Mouse (Mus musculus) limb, embryonic 11.5 days (tissue): ENCODE results near the gene Shisa3. TPM values are rescaled to one million over a fixed set of nuclear protein-coding genes. Genes with fewer than 3 reads are reported as not detected.

Experiments
- ATAC-seq: fragments of 200-750 bp; cut with Nextera tagmentation; 2 replicates; pipeline ENCODE4 v1.8.0; 2017; ENCODE audit warnings: low read depth; ENCODE audit not compliant: insufficient number of reproducible peaks, low FRiP score, low TSS enrichment
- DNase-seq: peaks from one replicate; pipeline ENCODE4 v3.0.0-alpha.2; 2015; ENCODE audit warnings: low spot score
- H3K27ac ChIP-seq: fragments of 300-500 bp; sonication (generic); replicated peaks from 2 replicates; pipeline ENCODE4 v1.5.1; 2014; ENCODE audit warnings: low read depth, mild to moderate bottlenecking, low read length
- H3K27me3 ChIP-seq: fragments of 300-500 bp; sonication (generic); 2 replicates; pipeline ENCODE4 v1.6.1; 2014; ENCODE audit warnings: mild to moderate bottlenecking, low read length, mixed read lengths; ENCODE audit not compliant: control insufficient read depth, insufficient read depth
- H3K36me3 ChIP-seq: fragments of 300-500 bp; sonication (generic); 2 replicates; pipeline ENCODE4 v1.6.1; 2014; ENCODE audit warnings: mild to moderate bottlenecking, low read length, moderate library complexity, mixed read lengths; ENCODE audit not compliant: control insufficient read depth, insufficient read depth
- H3K4me1 ChIP-seq: fragments of 300-500 bp; sonication (generic); 2 replicates; pipeline ENCODE4 v1.6.1; 2014; ENCODE audit warnings: low read length, mixed read lengths; ENCODE audit not compliant: control insufficient read depth, insufficient read depth
- H3K4me2 ChIP-seq: fragments of 300-500 bp; sonication (generic); 2 replicates; pipeline ENCODE4 v1.6.1; 2014; ENCODE audit warnings: low read depth, mild to moderate bottlenecking, moderate library complexity; ENCODE audit not compliant: severe bottlenecking
- H3K4me3 ChIP-seq: fragments of 300-500 bp; sonication (generic); 2 replicates; pipeline ENCODE4 v1.5.1; 2014; ENCODE audit warnings: low read depth, low read length
- H3K9ac ChIP-seq: fragments of 300-500 bp; sonication (generic); 2 replicates; pipeline ENCODE4 v1.6.1; 2014; ENCODE audit warnings: mild to moderate bottlenecking, low read length
- H3K9me3 ChIP-seq: fragments of 300-500 bp; sonication (generic); 2 replicates; pipeline ENCODE4 v1.6.1; 2016; ENCODE audit warnings: low read length; ENCODE audit not compliant: control insufficient read depth
- WGBS: fragments of 180-500 bp; shearing (Covaris S2); extraction: QIAGEN DNeasy Blood & Tissue Kit; methylation state at CpG from one replicate; pipeline ENCODE4 v1.1.7; 2014; 5-methylcytosine and 5-hydroxymethylcytosine counted together
- polyA plus RNA-seq: library from polyadenylated mRNA; unstranded; fragments of >200 nt; fragmentation: Nextera tagmentation; extraction: Ambion mirVana; gene quantifications from 2 replicates; pipeline ENCODE4 v1.2.1, GENCODE M21; 2014

Gene Shisa3
- polyA plus RNA-seq, 1 experiment from 2014 or later: 6.8 TPM

- no peak overlapping the region for H3K4me3 ChIP-seq
- ATAC-seq: no peak
- no peaks in the 10 kb centered on the region for H3K36me3 ChIP-seq
- DNase-seq: no peak
- H3K27ac ChIP-seq: no peak overlapping the region
- WGBS: 62% methylated on average over 14 of the region's 14 CpGs
- no peaks in the 10 kb centered on the region for H3K27me3 ChIP-seq
- 0 out of 2 replicates have a peak, but pooled peaks cover 9% of the 10 kb centered on the region for H3K4me1 ChIP-seq
- no peak overlapping the region for H3K9ac ChIP-seq
- H3K9me3 ChIP-seq: no peaks in the 10 kb centered on the region
- H3K4me2 ChIP-seq: no peak overlapping the region
Observed at GRCm38 (mm10) chr5:67655696-67656519, 48.2 kb downstream of the Shisa3 start.

GRCm38 (mm10) chr5:67656821-67657259, 49.2 kb downstream of the Shisa3 start:
- Histone ChIP-seq H3K9ac (no peak overlapping the region), H3K36me3 (no peaks in the 10 kb centered on the region), H3K4me3 (no peak overlapping the region), H3K4me2 (no peak overlapping the region), H3K27me3 (no peaks in the 10 kb centered on the region), H3K9me3 (no peaks in the 10 kb centered on the region), H3K4me1 (0 out of 2 replicates have a peak, but pooled peaks cover 9% of the 10 kb centered on the region), H3K27ac (no peak overlapping the region)
- DNase-seq: no peak
- ATAC-seq: no peak
- WGBS: 26% methylated on average over 13 of the region's 13 CpGs

GRCm38 (mm10) chr5:67659864-67660263, 52.2 kb downstream of the Shisa3 start:
- Histone ChIP-seq H3K36me3 (no peaks in the 10 kb centered on the region), H3K27ac (no peak overlapping the region), H3K9ac (no peak overlapping the region), H3K4me2 (no peak overlapping the region), H3K4me3 (no peak overlapping the region), H3K27me3 (no peaks in the 10 kb centered on the region), H3K4me1 (peaks cover 9% of the 10 kb centered on the region; the same call in 1 of the 2 replicates), H3K9me3 (no peaks in the 10 kb centered on the region)
- WGBS: 94% methylated on average over 9 of the region's 9 CpGs
- no peak for ATAC-seq
- no peak for DNase-seq

- Histone ChIP-seq H3K27ac (no peak overlapping the region), H3K9me3 (no peaks in the 10 kb centered on the region), H3K9ac (no peak overlapping the region), H3K4me1 (no peaks in the 10 kb centered on the region; the same call in 1 of the 2 replicates), H3K27me3 (no peaks in the 10 kb centered on the region), H3K4me3 (no peak overlapping the region), H3K36me3 (no peaks in the 10 kb centered on the region), H3K4me2 (no peak overlapping the region)
- DNase-seq (no peak), ATAC-seq (no peak)
- 57% methylated on average over 6 of the region's 6 CpGs for WGBS
Observed at GRCm38 (mm10) chr5:67662715-67663114, 55.0 kb downstream of the Shisa3 start.

- 81% methylated on average over 13 of the region's 13 CpGs for WGBS
- Histone ChIP-seq H3K9ac (no peak overlapping the region), H3K4me2 (no peak overlapping the region), H3K4me3 (no peak overlapping the region), H3K27me3 (no peaks in the 10 kb centered on the region), H3K36me3 (no peaks in the 10 kb centered on the region), H3K27ac (no peak overlapping the region), H3K4me1 (no peaks in the 10 kb centered on the region), H3K9me3 (no peaks in the 10 kb centered on the region)
- ATAC-seq (no peak), DNase-seq (no peak)
Observed at GRCm38 (mm10) chr5:67669436-67669896, 61.8 kb downstream of the Shisa3 start.

GRCm38 (mm10) chr5:67670158-67670557, 62.5 kb downstream of the Shisa3 start:
- Histone ChIP-seq H3K9ac (no peak overlapping the region), H3K4me3 (no peak overlapping the region), H3K4me2 (no peak overlapping the region), H3K27me3 (no peaks in the 10 kb centered on the region), H3K27ac (no peak overlapping the region), H3K36me3 (no peaks in the 10 kb centered on the region), H3K9me3 (no peaks in the 10 kb centered on the region), H3K4me1 (no peaks in the 10 kb centered on the region)
- WGBS: 86% methylated on average over 6 of the region's 6 CpGs
- DNase-seq: no peak
- ATAC-seq: no peak

- Histone ChIP-seq H3K27me3 (no peaks in the 10 kb centered on the region), H3K4me1 (no peaks in the 10 kb centered on the region), H3K9me3 (no peaks in the 10 kb centered on the region), H3K36me3 (no peaks in the 10 kb centered on the region), H3K27ac (no peak overlapping the region), H3K4me3 (no peak overlapping the region), H3K9ac (no peak overlapping the region), H3K4me2 (no peak overlapping the region)
- ATAC-seq (no peak), DNase-seq (no peak)
- WGBS: 37% methylated on average over 4 of the region's 4 CpGs
Observed at GRCm38 (mm10) chr5:67673008-67673407, 65.3 kb downstream of the Shisa3 start.
